Mouse (Mus musculus): ENCODE measurements around the gene Trim14. TPM values are rescaled to one million over a fixed set of nuclear protein-coding genes. Genes with fewer than 3 reads are reported as not detected.

Gene Trim14
- polyA plus RNA-seq, 1 experiment from 2014 or later: 1.1 TPM

- Histone ChIP-seq H3K4me2 (no peak overlapping the region), H3K27me3 (replicated peaks) (no peaks in the 10 kb centered on the region), H3K36me3 (replicated peaks) (no peaks in the 10 kb centered on the region), H3K27ac (no peak overlapping the region), H3K4me1 (0 out of 2 replicates have a peak, but pooled peaks cover 3% of the 10 kb centered on the region), H3K9ac (no peak overlapping the region), H3K9me3 (no peaks in the 10 kb centered on the region), H3K4me3 (no peak overlapping the region)
- WGBS: 78% methylated on average over 22 of the region's 22 CpGs
- ATAC-seq (replicated peaks): no peak
Observed at GRCm38 (mm10) chr4:46558672-46559667, 23.0 kb upstream of the Trim14 start.

- Histone ChIP-seq H3K9me3 (no peaks in the 10 kb centered on the region), H3K36me3 (replicated peaks) (no peaks in the 10 kb centered on the region), H3K4me2 (no peak overlapping the region), H3K9ac (no peak overlapping the region), H3K4me1 (0 out of 2 replicates have a peak, but pooled peaks cover 3% of the 10 kb centered on the region), H3K27me3 (replicated peaks) (no peaks in the 10 kb centered on the region), H3K4me3 (no peak overlapping the region), H3K27ac (no peak overlapping the region)
- no peak for ATAC-seq (replicated peaks)
- 85% methylated on average over 3 of the region's 3 CpGs for WGBS
Observed at GRCm38 (mm10) chr4:46556933-46557332, 21.0 kb upstream of the Trim14 start.

- WGBS: 82% methylated on average over 9 of the region's 9 CpGs
- Histone ChIP-seq H3K36me3 (replicated peaks) (no peaks in the 10 kb centered on the region), H3K27ac (no peak overlapping the region), H3K4me2 (no peak overlapping the region), H3K9ac (no peak overlapping the region), H3K27me3 (replicated peaks) (no peaks in the 10 kb centered on the region), H3K4me1 (0 out of 2 replicates have a peak, but pooled peaks cover 3% of the 10 kb centered on the region), H3K9me3 (no peaks in the 10 kb centered on the region), H3K4me3 (no peak overlapping the region)
- ATAC-seq (replicated peaks): no peak
Observed at GRCm38 (mm10) chr4:46555762-46556161, 19.8 kb upstream of the Trim14 start.

GRCm38 (mm10) chr4:46554295-46555069 is 18.5 kb upstream of the Trim14 start:
- ATAC-seq (replicated peaks): no peak
- Histone ChIP-seq H3K4me1 (0 out of 2 replicates have a peak, but pooled peaks cover 3% of the 10 kb centered on the region), H3K36me3 (replicated peaks) (no peaks in the 10 kb centered on the region), H3K27ac (no peak overlapping the region), H3K27me3 (replicated peaks) (no peaks in the 10 kb centered on the region), H3K9ac (no peak overlapping the region), H3K4me3 (no peak overlapping the region), H3K4me2 (no peak overlapping the region), H3K9me3 (no peaks in the 10 kb centered on the region)
- WGBS: 82% methylated on average over 10 of the region's 10 CpGs

GRCm38 (mm10) chr4:46553864-46554263 is 17.9 kb upstream of the Trim14 start:
- Histone ChIP-seq H3K4me3 (no peak overlapping the region), H3K4me1 (0 out of 2 replicates have a peak, but pooled peaks cover 2% of the 10 kb centered on the region), H3K9me3 (no peaks in the 10 kb centered on the region), H3K4me2 (no peak overlapping the region), H3K9ac (no peak overlapping the region), H3K27ac (no peak overlapping the region), H3K36me3 (replicated peaks) (no peaks in the 10 kb centered on the region), H3K27me3 (replicated peaks) (no peaks in the 10 kb centered on the region)
- no peak for ATAC-seq (replicated peaks)
- 75% methylated on average over 1 of the region's 1 CpGs for WGBS

GRCm38 (mm10) chr4:46550406-46550805 is 14.5 kb upstream of the Trim14 start:
- Histone ChIP-seq H3K9me3 (no peaks in the 10 kb centered on the region), H3K27me3 (replicated peaks) (no peaks in the 10 kb centered on the region), H3K27ac (no peak overlapping the region), H3K9ac (no peak overlapping the region), H3K4me3 (no peak overlapping the region), H3K36me3 (replicated peaks) (no peaks in the 10 kb centered on the region), H3K4me1 (no peaks in the 10 kb centered on the region), H3K4me2 (no peak overlapping the region)
- WGBS: 56% methylated on average over 8 of the region's 8 CpGs
- ATAC-seq (replicated peaks): no peak

- 73% methylated on average over 10 of the region's 10 CpGs for WGBS
- H3K4me3 ChIP-seq: no peak overlapping the region
- no peak overlapping the region for H3K27ac ChIP-seq
- no peak overlapping the region for H3K9ac ChIP-seq
- H3K9me3 ChIP-seq: no peaks in the 10 kb centered on the region
- no peaks in the 10 kb centered on the region for H3K4me1 ChIP-seq
- no peak for ATAC-seq (replicated peaks)
- no peaks in the 10 kb centered on the region for H3K36me3 ChIP-seq (replicated peaks)
- no peaks in the 10 kb centered on the region for H3K27me3 ChIP-seq (replicated peaks)
- H3K4me2 ChIP-seq: no peak overlapping the region
Observed at GRCm38 (mm10) chr4:46549979-46550378, 14.0 kb upstream of the Trim14 start.

GRCm38 (mm10) chr4:46546709-46547108 is 10.8 kb upstream of the Trim14 start:
- Histone ChIP-seq H3K4me1 (no peaks in the 10 kb centered on the region), H3K36me3 (replicated peaks) (no peaks in the 10 kb centered on the region), H3K4me3 (no peak overlapping the region), H3K9me3 (no peaks in the 10 kb centered on the region), H3K27me3 (replicated peaks) (no peaks in the 10 kb centered on the region), H3K4me2 (no peak overlapping the region), H3K27ac (no peak overlapping the region), H3K9ac (no peak overlapping the region)
- ATAC-seq (replicated peaks): no peak
- 42% methylated on average over 6 of the region's 6 CpGs for WGBS

- no peak for ATAC-seq (replicated peaks)
- 20% methylated on average over 9 of the region's 9 CpGs for WGBS
- H3K4me1 ChIP-seq: no peaks in the 10 kb centered on the region
Observed at GRCm38 (mm10) chr4:46545498-46545897, 9.6 kb upstream of the Trim14 start.

GRCm38 (mm10) chr4:46544313-46544712 is 8.4 kb upstream of the Trim14 start:
- Histone ChIP-seq H3K36me3 (replicated peaks) (no peaks in the 10 kb centered on the region), H3K9ac (no peak overlapping the region), H3K9me3 (no peaks in the 10 kb centered on the region), H3K4me1 (no peaks in the 10 kb centered on the region), H3K27ac (no peak overlapping the region), H3K4me3 (no peak overlapping the region), H3K27me3 (replicated peaks) (no peaks in the 10 kb centered on the region), H3K4me2 (no peak overlapping the region)
- no peak for ATAC-seq (replicated peaks)
- WGBS: 29% methylated on average over 1 of the region's 1 CpGs

More at GRCm38 (mm10) chr4:46545498-46545897, 9.6 kb upstream of the Trim14 start:
- no peak overlapping the region for H3K27ac ChIP-seq
- H3K27me3 ChIP-seq (replicated peaks): no peaks in the 10 kb centered on the region
- H3K9me3 ChIP-seq: no peaks in the 10 kb centered on the region
- no peak overlapping the region for H3K4me3 ChIP-seq
- H3K4me2 ChIP-seq: no peak overlapping the region
- H3K36me3 ChIP-seq (replicated peaks): no peaks in the 10 kb centered on the region
- no peak overlapping the region for H3K9ac ChIP-seq

GRCm38 (mm10) chr4:46543366-46544050 is 7.6 kb upstream of the Trim14 start:
- Histone ChIP-seq H3K9ac (no peak overlapping the region), H3K4me1 (no peaks in the 10 kb centered on the region), H3K36me3 (replicated peaks) (no peaks in the 10 kb centered on the region), H3K4me2 (no peak overlapping the region), H3K27ac (no peak overlapping the region), H3K9me3 (no peaks in the 10 kb centered on the region), H3K27me3 (replicated peaks) (0 out of 2 replicates have a peak, but pooled peaks cover 2% of the 10 kb centered on the region), H3K4me3 (no peak overlapping the region)
- ATAC-seq (replicated peaks): no peak
- WGBS: 91% methylated on average over 13 of the region's 13 CpGs

GRCm38 (mm10) chr4:46541707-46542106 is 5.8 kb upstream of the Trim14 start:
- Histone ChIP-seq H3K27ac (no peak overlapping the region), H3K4me1 (no peaks in the 10 kb centered on the region), H3K27me3 (replicated peaks) (peaks cover 14% of the 10 kb centered on the region), H3K4me2 (no peak overlapping the region), H3K9me3 (no peaks in the 10 kb centered on the region), H3K9ac (no peak overlapping the region), H3K4me3 (no peak overlapping the region), H3K36me3 (replicated peaks) (0 out of 2 replicates have a peak, but pooled peaks cover 4% of the 10 kb centered on the region)
- WGBS: 47% methylated on average over 8 of the region's 9 CpGs
- ATAC-seq (replicated peaks): no peak

Measured in midbrain, embryonic 15.5 days (tissue).